Mouse (Mus musculus) neural tube, embryonic 15.5 days (tissue): ENCODE data around the gene Gm32742. TPM values are rescaled to one million over a fixed set of nuclear protein-coding genes. Genes with fewer than 3 reads are reported as not detected.

Source experiments
- ATAC-seq: fragments of 200-750 bp; cut with Nextera tagmentation; 2 replicates; pipeline ENCODE4 v1.8.0; 2017; ENCODE audit warnings: mild to moderate bottlenecking, moderate TSS enrichment, moderate library complexity; ENCODE audit not compliant: low FRiP score
- H3K27ac ChIP-seq: fragments of 300-500 bp; sonication (generic); replicated peaks from 2 replicates; pipeline ENCODE4 v1.5.1; 2015; ENCODE audit warnings: mild to moderate bottlenecking, inconsistent platforms
- H3K27me3 ChIP-seq: fragments of 300-500 bp; sonication (generic); replicated peaks from 2 replicates; pipeline ENCODE4 v1.6.1; 2015; ENCODE audit warnings: inconsistent platforms
- H3K36me3 ChIP-seq: fragments of 300-500 bp; sonication (generic); 2 replicates; pipeline ENCODE4 v1.6.1; 2015; ENCODE audit warnings: inconsistent platforms
- H3K4me1 ChIP-seq: fragments of 300-500 bp; sonication (generic); 2 replicates; pipeline ENCODE4 v1.6.1; 2015; ENCODE audit warnings: inconsistent platforms
- H3K4me2 ChIP-seq: fragments of 300-500 bp; sonication (generic); 2 replicates; pipeline ENCODE4 v1.6.1; 2015; ENCODE audit warnings: inconsistent platforms, mild to moderate bottlenecking, moderate library complexity
- H3K4me3 ChIP-seq: fragments of 300-500 bp; sonication (generic); replicated peaks from 2 replicates; pipeline ENCODE4 v1.5.1; 2015; ENCODE audit warnings: mild to moderate bottlenecking, inconsistent platforms
- H3K9ac ChIP-seq: fragments of 300-500 bp; sonication (generic); replicated peaks from 2 replicates; pipeline ENCODE4 v1.6.1; 2015; ENCODE audit warnings: mild to moderate bottlenecking, inconsistent platforms
- H3K9me3 ChIP-seq: fragments of 300-500 bp; sonication (generic); replicated peaks from 2 replicates; pipeline ENCODE4 v1.6.1; 2016; ENCODE audit warnings: inconsistent platforms
- WGBS: fragments of 180-500 bp; shearing (Covaris S2); methylation state at CpG from one replicate; pipeline ENCODE4 v1.1.7; 2015; ENCODE audit warnings: mixed read lengths; 5-methylcytosine and 5-hydroxymethylcytosine counted together
- polyA plus RNA-seq: library from polyadenylated mRNA; unstranded; fragments of >200 nt; fragmentation: Nextera tagmentation; extraction: Ambion mirVana; gene quantifications from 2 replicates; pipeline ENCODE4 v1.2.1, GENCODE M21; 2015

Gene Gm32742
- 0.19 TPM in 1 of 2 replicates, not detected in the other for polyA plus RNA-seq

- no peaks in the 10 kb centered on the region; the same call in 1 of the 2 replicates for H3K27me3 ChIP-seq
- no peak within 1 kb of the TSS for H3K4me3 ChIP-seq
These were observed at the start of gene Gm32742 for GRCm38 (mm10) chr9:51165312-51166180. Gene Gm32742 (minus strand): TSS chr9:51165517.

GRCm38 (mm10) chr9:51213729-51214237 lies 48.5 kb upstream of the Gm32742 start:
- no peaks in the 10 kb centered on the region for H3K36me3 ChIP-seq
- no peak overlapping the region for H3K4me2 ChIP-seq

More at GRCm38 (mm10) chr9:51165312-51166180, at the start of gene Gm32742:
- no peaks in the 10 kb centered on the region for H3K4me1 ChIP-seq
- whole genome bisulfite sequencing: 46% methylated on average over 6 of the region's 6 CpGs
- no peaks in the 10 kb centered on the region for H3K9me3 ChIP-seq
- H3K4me2 ChIP-seq: no peak within 1 kb of the TSS
- no peak within 1 kb of the TSS for H3K27ac ChIP-seq
- ATAC-seq: no peak
- no peaks in the 10 kb centered on the region for H3K36me3 ChIP-seq
- H3K9ac ChIP-seq: no peak within 1 kb of the TSS

GRCm38 (mm10) chr9:51213023-51213728 lies 47.9 kb upstream of the Gm32742 start, which contains the start of gene Pou2af1:
Gene Pou2af1 (plus strand): TSS chr9:51213708.
- Histone ChIP-seq H3K27ac (no peak within 1 kb of the TSS), H3K4me2 (no peak within 1 kb of the TSS), H3K9me3 (no peaks in the 10 kb centered on the region), H3K27me3 (no peaks in the 10 kb centered on the region), H3K36me3 (no peaks in the 10 kb centered on the region), H3K4me1 (no peaks in the 10 kb centered on the region), H3K4me3 (no peak within 1 kb of the TSS), H3K9ac (no peak within 1 kb of the TSS)
- ATAC-seq: no peak
- WGBS: 81% methylated on average over 20 of the region's 20 CpGs

More at GRCm38 (mm10) chr9:51213729-51214237, 48.5 kb upstream of the Gm32742 start:
- WGBS: 94% methylated on average over 6 of the region's 6 CpGs
- H3K4me3 ChIP-seq: no peak overlapping the region
- H3K9me3 ChIP-seq: no peaks in the 10 kb centered on the region
- no peaks in the 10 kb centered on the region for H3K4me1 ChIP-seq
- no peak for ATAC-seq
- no peak overlapping the region for H3K27ac ChIP-seq
- H3K9ac ChIP-seq: no peak overlapping the region
- H3K27me3 ChIP-seq: no peaks in the 10 kb centered on the region

GRCm38 (mm10) chr9:51211191-51211590 lies 45.9 kb upstream of the Gm32742 start:
- no peaks in the 10 kb centered on the region for H3K9me3 ChIP-seq
- no peak overlapping the region for H3K9ac ChIP-seq
- no peaks in the 10 kb centered on the region for H3K27me3 ChIP-seq
- no peak overlapping the region for H3K4me3 ChIP-seq
- no peaks in the 10 kb centered on the region for H3K36me3 ChIP-seq
- no peak overlapping the region for H3K27ac ChIP-seq
- H3K4me2 ChIP-seq: no peak overlapping the region
- no peaks in the 10 kb centered on the region for H3K4me1 ChIP-seq
- no peak for ATAC-seq
- WGBS: 66% methylated on average over 6 of the region's 6 CpGs

- Histone ChIP-seq H3K4me2 (no peak overlapping the region), H3K9me3 (no peaks in the 10 kb centered on the region), H3K36me3 (no peaks in the 10 kb centered on the region), H3K27me3 (no peaks in the 10 kb centered on the region), H3K4me3 (no peak overlapping the region), H3K27ac (no peak overlapping the region), H3K9ac (no peak overlapping the region), H3K4me1 (no peaks in the 10 kb centered on the region)
- ATAC-seq: no peak
- WGBS: 88% methylated on average over 2 of the region's 2 CpGs
These were observed 43.6 kb upstream of the Gm32742 start for GRCm38 (mm10) chr9:51208974-51209332.

- ATAC-seq: no peak
- Histone ChIP-seq H3K4me3 (no peak overlapping the region), H3K4me1 (no peaks in the 10 kb centered on the region), H3K9ac (no peak overlapping the region), H3K9me3 (no peaks in the 10 kb centered on the region), H3K27me3 (no peaks in the 10 kb centered on the region), H3K4me2 (no peak overlapping the region), H3K36me3 (no peaks in the 10 kb centered on the region), H3K27ac (no peak overlapping the region)
- 64% methylated on average over 4 of the region's 4 CpGs for WGBS
These were observed 29.5 kb upstream of the Gm32742 start for GRCm38 (mm10) chr9:51194790-51195189.

- Histone ChIP-seq H3K9me3 (no peaks in the 10 kb centered on the region), H3K36me3 (no peaks in the 10 kb centered on the region), H3K4me2 (no peak overlapping the region), H3K4me1 (no peaks in the 10 kb centered on the region), H3K27me3 (no peaks in the 10 kb centered on the region), H3K4me3 (no peak overlapping the region), H3K9ac (no peak overlapping the region), H3K27ac (no peak overlapping the region)
- no peak for ATAC-seq
- WGBS: 89% methylated on average over 3 of the region's 3 CpGs
These were observed 25.3 kb upstream of the Gm32742 start for GRCm38 (mm10) chr9:51190655-51191054.

GRCm38 (mm10) chr9:51185871-51186270 lies 20.6 kb upstream of the Gm32742 start:
- Histone ChIP-seq H3K4me2 (no peak overlapping the region), H3K36me3 (no peaks in the 10 kb centered on the region), H3K9me3 (no peaks in the 10 kb centered on the region), H3K27me3 (no peaks in the 10 kb centered on the region), H3K27ac (no peak overlapping the region), H3K9ac (no peak overlapping the region), H3K4me1 (no peaks in the 10 kb centered on the region), H3K4me3 (no peak overlapping the region)
- 81% methylated on average over 5 of the region's 5 CpGs for WGBS
- no peak for ATAC-seq

GRCm38 (mm10) chr9:51185386-51185785 lies 20.1 kb upstream of the Gm32742 start:
- Histone ChIP-seq H3K9me3 (no peaks in the 10 kb centered on the region), H3K4me2 (no peak overlapping the region), H3K27ac (no peak overlapping the region), H3K4me3 (no peak overlapping the region), H3K4me1 (no peaks in the 10 kb centered on the region), H3K9ac (no peak overlapping the region), H3K36me3 (no peaks in the 10 kb centered on the region), H3K27me3 (no peaks in the 10 kb centered on the region)
- ATAC-seq: no peak
- 81% methylated on average over 4 of the region's 4 CpGs for WGBS

- no peaks in the 10 kb centered on the region for H3K4me1 ChIP-seq
- WGBS: 87% methylated on average over 15 of the region's 15 CpGs
These were observed 17.7 kb upstream of the Gm32742 start for GRCm38 (mm10) chr9:51182716-51183710.

GRCm38 (mm10) chr9:51180621-51181020 lies 15.3 kb upstream of the Gm32742 start:
- Histone ChIP-seq H3K36me3 (no peaks in the 10 kb centered on the region), H3K4me3 (no peak overlapping the region), H3K4me1 (no peaks in the 10 kb centered on the region), H3K4me2 (no peak overlapping the region), H3K9me3 (no peaks in the 10 kb centered on the region), H3K9ac (no peak overlapping the region), H3K27ac (no peak overlapping the region), H3K27me3 (no peaks in the 10 kb centered on the region)
- 59% methylated on average over 5 of the region's 5 CpGs for whole genome bisulfite sequencing
- ATAC-seq: peak; percentile 55; the same call in 1 of the 2 replicates

More at GRCm38 (mm10) chr9:51182716-51183710, 17.7 kb upstream of the Gm32742 start:
- no peaks in the 10 kb centered on the region for H3K36me3 ChIP-seq
- no peaks in the 10 kb centered on the region for H3K27me3 ChIP-seq
- H3K9ac ChIP-seq: no peak overlapping the region
- no peaks in the 10 kb centered on the region for H3K9me3 ChIP-seq
- no peak overlapping the region for H3K4me3 ChIP-seq
- H3K4me2 ChIP-seq: no peak overlapping the region
- no peak overlapping the region for H3K27ac ChIP-seq
- no peak for ATAC-seq
